Mouse (Mus musculus) liver, adult 10 weeks (tissue): Measurements from ENCODE around the gene Dlgap5. TPM values are rescaled to one million over a fixed set of nuclear protein-coding genes. Genes with fewer than 3 reads are reported as not detected.

Experiments
- polyA plus RNA-seq: library from polyadenylated mRNA; stranded (reverse); fragments of 350-450 nt; fragmentation: Illumina TruSeq; extraction: RNeasy Lipid Tissue Mini Kit (QIAGEN cat#74804); gene quantifications from one replicate; pipeline ENCODE4 v1.2.3, GENCODE M21; 2014; ENCODE audit warnings: low read depth, low replicate concordance

Gene Dlgap5
- not detected for polyA plus RNA-seq

GRCm38 (mm10) chr14:47417775-47418665 is at the start of gene Dlgap5:
TSS of gene Dlgap5 (minus strand) at chr14:47418407.

DNA sequence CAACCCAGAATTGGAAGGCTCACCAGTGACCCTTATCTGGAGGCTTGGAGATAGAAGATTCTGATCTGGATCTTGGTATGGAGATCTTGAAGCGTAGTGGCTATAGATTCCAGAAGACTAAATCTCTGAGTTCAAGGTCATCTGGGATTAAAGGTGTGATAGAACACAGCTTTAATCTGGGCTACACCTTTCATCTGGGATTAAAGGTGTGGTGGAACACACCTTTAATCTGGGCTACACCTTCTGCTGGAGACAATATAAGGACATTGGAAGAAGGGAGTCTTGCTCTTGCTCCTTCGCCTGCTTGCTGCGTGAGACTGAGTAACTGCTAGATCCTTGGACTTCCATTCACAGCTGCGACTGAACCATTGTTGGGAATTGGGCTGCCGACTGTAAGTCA is 31.9 kb upstream of the Dlgap5 start, which contains the start of gene Fbxo34:
Gene Fbxo34, plus strand, starts transcription at position 301 of the 400 bp plus-strand sequence.

GRCm38 (mm10) chr14:47367461-47367860 is 50.7 kb downstream of the Dlgap5 start, which contains the start of gene Lgals3:
TSS of gene Lgals3 (plus strand) at chr14:47367751.

Other genes with a start within 250 kb of the Dlgap5 start
- gene Gch1, start 229.0 kb downstream of the Dlgap5 start, polyA plus RNA-seq = 122 TPM
- gene Wdhd1, start 141.6 kb downstream of the Dlgap5 start, polyA plus RNA-seq = 0.98 TPM
- gene Socs4, start 141.5 kb downstream of the Dlgap5 start, polyA plus RNA-seq = 18.2 TPM
- 47.9 TPM for gene Mapk1ip1l, start 120.1 kb downstream of the Dlgap5 start, polyA plus RNA-seq
- 2.8 TPM for gene Lgals3, start 50.7 kb downstream of the Dlgap5 start, polyA plus RNA-seq
- gene Fbxo34, start 32.0 kb upstream of the Dlgap5 start, polyA plus RNA-seq = 5.9 TPM
- gene Atg14, start 152.2 kb upstream of the Dlgap5 start, polyA plus RNA-seq = 7.9 TPM
- 23.4 TPM for gene Ktn1, start 230.0 kb upstream of the Dlgap5 start, polyA plus RNA-seq